Mouse (Mus musculus) adrenal gland, postnatal 36 days (tissue): ENCODE results near the gene Eps8l1. TPM values are rescaled to one million over a fixed set of nuclear protein-coding genes. Genes with fewer than 3 reads are reported as not detected.

Experiments
- DNase-seq, 2 experiments: peaks; one replicate each; pipeline ENCODE4 v3.0.0; 2021; ENCODE audit warnings: mixed read lengths in 1 of 2
- total RNA-seq, 2 experiments: library from RNA; stranded (reverse); gene quantifications; 2 replicates each; pipeline ENCODE4 v1.2.3; 2021

Eps8l1 gene
- total RNA-seq, 2 experiments from 2014 or later = 2.6 to 9.6 TPM

- DNase-seq = no peak
Measured at GRCm38 (mm10) chr7:4508739-4509116, 48.3 kb downstream of the Eps8l1 start.

GRCm38 (mm10) chr7:4509863-4510608 is 49.6 kb downstream of the Eps8l1 start:
- peak; percentile 72 to 84 for DNase-seq

- DNase-seq = no peak
Measured at GRCm38 (mm10) chr7:4511489-4512224, 51.2 kb downstream of the Eps8l1 start.

GRCm38 (mm10) chr7:4513236-4513635 is 52.8 kb downstream of the Eps8l1 start:
- peak; percentile 22 to 51 for DNase-seq

GRCm38 (mm10) chr7:4513829-4514712 is 53.6 kb downstream of the Eps8l1 start:
- no peak for DNase-seq

GRCm38 (mm10) chr7:4515853-4516252 is 55.4 kb downstream of the Eps8l1 start:
- DNase-seq = no peak

- no peak for DNase-seq
Measured at GRCm38 (mm10) chr7:4516332-4517050, 56.0 kb downstream of the Eps8l1 start, which contains the start of gene Tnnt1. Tnnt1 (minus strand) TSS chr7:4516382.

- DNase-seq = no peak
Measured at GRCm38 (mm10) chr7:4518487-4518886, 58.0 kb downstream of the Eps8l1 start.

- no peak for DNase-seq
Measured at GRCm38 (mm10) chr7:4521231-4522003, 60.9 kb downstream of the Eps8l1 start.

- DNase-seq = no peak
Measured at GRCm38 (mm10) chr7:4522292-4522691, 61.8 kb downstream of the Eps8l1 start.

- DNase-seq = no peak
Measured at GRCm38 (mm10) chr7:4523205-4524130, 63.0 kb downstream of the Eps8l1 start.

GRCm38 (mm10) chr7:4524212-4524922 is 63.9 kb downstream of the Eps8l1 start, which contains the start of gene Tnni3:
Tnni3 (minus strand) TSS chr7:4524229.
- peak; percentile 27 to 50 for DNase-seq

GRCm38 (mm10) chr7:4526341-4527301 is 66.1 kb downstream of the Eps8l1 start:
- peak; percentile 62 to 76 for DNase-seq

- no peak for DNase-seq
Measured at GRCm38 (mm10) chr7:4527302-4527689, 66.8 kb downstream of the Eps8l1 start.
